Mouse (Mus musculus) heart, postnatal 25 days (tissue): ENCODE data around the gene Agbl1. TPM values are rescaled to one million over a fixed set of nuclear protein-coding genes. Genes with fewer than 3 reads are reported as not detected.

ENCODE experiments used
- DNase-seq: peaks from one replicate; pipeline ENCODE4 v3.0.0; 2022; ENCODE audit warnings: low spot score
- intact Hi-C: fragments of 180-260 bp; cut with DNase I; formaldehyde crosslinking; loops from one replicate; pipeline ENCODE4 v1.15.1; 2025
- total RNA-seq, 2 experiments: library from RNA; stranded (reverse); gene quantifications; 2 replicates each; pipeline ENCODE4 v1.2.3; 2021

Agbl1 gene
- total RNA-seq, 2 experiments from 2014 or later, result 0.08 to 0.23 TPM

- intact Hi-C loops, result no loop called here
- no peak for DNase-seq
These were observed 152.3 kb downstream of the Agbl1 start for GRCm38 (mm10) chr7:76381986-76382385.

- intact Hi-C loops, result no loop called here
These were observed 159.6 kb downstream of the Agbl1 start for GRCm38 (mm10) chr7:76389240-76389639.

GRCm38 (mm10) chr7:76392296-76392940 is 162.7 kb downstream of the Agbl1 start:
- intact Hi-C loops, result loop anchor here (10.0 kb wide), 1 partner anchor 1052 kb away; no protein-coding TSS in a partner anchor
- no peak for DNase-seq

More at GRCm38 (mm10) chr7:76389240-76389639, 159.6 kb downstream of the Agbl1 start:
- DNase-seq, result no peak

- intact Hi-C loops, result loop anchor here (1.0 to 10.0 kb wide), 2 partner anchors 548 to 1052 kb away; no protein-coding TSS in a partner anchor
These were observed 163.5 kb downstream of the Agbl1 start for GRCm38 (mm10) chr7:76392941-76393817.

DNA sequence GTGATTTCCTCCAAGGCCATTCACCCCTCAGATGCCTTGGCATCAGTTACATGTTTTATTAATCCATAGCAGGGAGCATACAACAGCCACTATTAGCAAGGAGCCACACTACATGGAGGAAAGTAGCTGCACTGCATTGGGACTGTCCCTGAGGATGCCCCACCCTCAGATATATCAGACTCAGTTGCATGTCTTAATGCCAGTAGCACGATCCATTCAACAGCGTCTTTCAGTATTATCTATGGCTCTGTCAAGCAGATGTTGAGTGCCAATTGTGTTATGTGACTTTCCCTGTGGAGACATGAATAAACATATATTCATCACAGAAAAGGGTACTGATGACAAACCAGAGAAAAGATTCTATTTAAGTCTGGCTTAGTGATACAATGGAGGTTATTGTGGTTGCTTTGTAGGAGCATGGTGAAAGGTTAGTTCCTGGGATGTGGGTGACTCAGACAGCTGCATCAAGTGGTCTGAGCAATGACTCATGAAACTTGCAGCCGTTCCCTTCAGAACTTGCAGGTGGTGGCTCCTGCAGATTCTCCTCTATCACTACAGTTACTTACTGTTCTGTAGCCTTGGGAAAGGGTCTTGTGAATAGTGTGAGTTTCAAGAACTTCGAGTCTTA is 178.4 kb downstream of the Agbl1 start:
- no peak for DNase-seq
- intact Hi-C loops, result no loop called here

More at GRCm38 (mm10) chr7:76392941-76393817, 163.5 kb downstream of the Agbl1 start:
- DNase-seq, result no peak

DNA sequence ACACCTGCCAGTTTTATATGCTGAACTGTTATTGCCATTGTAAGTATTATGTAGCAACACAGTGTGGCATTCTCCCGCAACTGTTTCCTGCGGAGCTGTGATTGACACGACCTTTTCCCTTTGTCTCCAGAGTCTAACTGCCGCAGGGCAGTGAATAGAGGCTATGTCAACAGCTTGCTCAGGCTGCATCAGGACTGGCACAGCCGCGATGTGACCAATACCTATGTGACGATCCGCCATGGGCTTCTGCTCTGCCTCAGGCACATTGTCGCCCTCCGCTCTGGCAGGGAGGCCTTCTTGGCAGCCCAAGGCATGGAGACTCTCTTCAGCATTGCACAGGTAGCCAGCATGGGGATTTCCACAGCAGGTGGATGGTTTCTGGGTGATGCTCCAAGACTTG is 179.3 kb downstream of the Agbl1 start:
- DNase-seq, result no peak
- intact Hi-C loops, result no loop called here

DNA sequence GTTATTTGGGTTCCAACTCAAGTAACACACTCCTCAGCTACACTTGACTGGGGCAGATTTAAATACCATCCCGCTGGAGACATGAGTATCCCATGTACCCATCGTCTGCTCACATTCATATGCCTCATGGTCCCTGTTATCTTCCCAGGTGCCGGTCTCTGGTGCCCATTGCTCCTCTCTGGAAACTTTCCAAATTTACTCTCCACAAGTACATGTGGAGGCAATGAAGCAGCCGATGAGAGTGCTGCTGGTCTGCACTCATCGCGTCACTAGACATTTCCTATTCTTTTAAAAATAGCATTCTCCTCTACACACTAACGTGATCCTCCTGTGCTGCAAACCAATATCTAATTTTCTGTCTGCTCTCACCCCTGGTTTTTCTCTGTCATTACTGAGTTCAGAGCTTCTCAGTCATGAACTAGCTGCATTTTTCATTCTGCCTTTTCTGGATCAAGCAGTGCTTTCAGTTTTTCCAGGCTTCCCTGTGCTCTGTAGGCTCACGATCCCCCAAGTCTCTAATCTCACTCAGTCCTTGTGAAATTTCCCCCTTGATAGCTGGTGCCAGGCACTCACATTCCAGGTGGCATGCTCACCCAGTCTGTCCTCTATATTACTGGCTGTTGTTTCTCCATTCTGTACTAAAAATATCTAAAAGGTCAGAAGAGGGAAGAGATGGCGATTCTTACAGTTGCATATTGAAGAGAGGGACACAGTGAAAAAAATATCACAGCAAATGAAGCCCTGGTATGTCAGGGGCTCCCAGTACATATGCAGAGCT is 180.9 kb downstream of the Agbl1 start:
- intact Hi-C loops, result no loop called here
- no peak for DNase-seq

DNA sequence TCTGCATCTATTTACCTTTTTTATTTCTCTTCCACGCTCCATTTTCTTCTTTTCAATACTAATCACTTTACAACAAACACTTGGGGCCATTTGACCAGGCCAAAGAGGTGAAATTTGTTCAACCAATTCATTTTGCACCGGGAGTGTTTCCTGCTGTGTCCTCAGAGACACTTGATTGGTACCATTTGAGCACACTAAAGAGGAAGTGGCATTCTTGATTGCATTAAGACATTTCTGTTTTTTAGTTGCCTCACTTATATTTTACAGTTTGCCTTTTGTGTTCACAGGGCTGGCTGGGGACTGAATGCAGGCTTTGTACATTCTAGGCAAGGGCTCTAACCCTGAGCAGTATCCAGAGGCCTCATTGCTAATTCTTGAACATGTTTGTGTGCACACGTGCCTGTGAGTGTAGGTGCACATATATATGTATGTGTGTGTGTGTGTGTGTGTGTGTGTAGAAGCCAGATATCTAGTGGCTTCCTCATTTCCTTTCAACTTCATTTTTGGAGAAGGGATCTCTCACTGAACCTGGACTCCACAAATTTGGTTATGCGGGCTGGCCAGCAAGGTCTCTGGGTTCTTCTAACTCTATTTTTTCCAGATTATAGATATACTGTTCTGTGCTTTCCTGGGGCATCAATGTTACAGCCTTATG is 182.4 kb downstream of the Agbl1 start:
- DNase-seq, result no peak
- intact Hi-C loops, result no loop called here

- intact Hi-C loops, result no loop called here
These were observed 186.5 kb downstream of the Agbl1 start for GRCm38 (mm10) chr7:76416084-76416597.

GRCm38 (mm10) chr7:76438581-76438980 is 208.9 kb downstream of the Agbl1 start:
- intact Hi-C loops, result no loop called here
- DNase-seq, result no peak

More at GRCm38 (mm10) chr7:76416084-76416597, 186.5 kb downstream of the Agbl1 start:
- no peak for DNase-seq

DNA sequence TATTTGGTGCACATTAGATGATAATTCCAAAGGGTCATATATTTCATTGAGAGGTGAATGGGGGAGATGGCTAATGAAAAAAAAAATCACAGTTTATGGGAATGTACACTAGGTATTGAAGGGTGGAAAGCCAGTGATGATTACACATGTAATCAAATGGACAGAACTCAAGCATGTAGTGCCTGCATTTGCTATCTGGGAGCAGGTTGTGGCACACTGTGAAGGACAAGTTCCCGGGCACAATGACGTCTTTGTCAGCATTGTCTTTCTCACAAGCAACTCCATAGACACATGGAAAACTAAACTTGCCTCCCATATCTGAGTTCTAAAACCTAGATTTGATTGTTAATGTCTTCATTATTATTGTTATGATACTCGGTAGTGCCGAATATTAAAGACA is 209.3 kb downstream of the Agbl1 start:
- intact Hi-C loops, result no loop called here

GRCm38 (mm10) chr7:76462361-76463001 is 232.8 kb downstream of the Agbl1 start:
- intact Hi-C loops, result no loop called here
- no peak for DNase-seq

More for the DNA sequence above, 209.3 kb downstream of the Agbl1 start:
- no peak for DNase-seq

- intact Hi-C loops, result no loop called here
- DNase-seq, result no peak
These were observed 236.7 kb downstream of the Agbl1 start for GRCm38 (mm10) chr7:76466427-76466826.

GRCm38 (mm10) chr7:76474233-76474632 is 244.5 kb downstream of the Agbl1 start:
- intact Hi-C loops, result no loop called here
- no peak for DNase-seq

DNA sequence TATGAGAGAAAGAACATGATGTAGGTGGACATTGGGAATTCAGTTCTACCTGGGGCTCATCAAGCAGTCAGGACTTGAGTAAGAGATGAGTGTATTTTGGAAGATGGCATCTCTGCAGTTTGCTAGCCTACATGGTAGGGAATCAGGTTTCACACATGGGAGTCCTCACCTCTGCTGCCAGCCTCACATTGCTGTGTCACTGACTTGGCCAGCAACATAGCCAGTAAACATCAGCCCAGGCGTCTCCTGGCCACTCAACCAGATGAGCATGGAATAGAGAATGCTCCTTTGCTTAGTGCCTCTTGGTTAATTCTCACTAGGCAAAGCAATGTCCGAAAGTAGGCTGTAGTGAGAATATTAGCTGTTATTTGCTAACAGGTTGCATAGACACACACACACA is 255.9 kb downstream of the Agbl1 start:
- no peak for DNase-seq
- intact Hi-C loops, result no loop called here

- intact Hi-C loops, result no loop called here
- no peak for DNase-seq
These were observed 257.8 kb downstream of the Agbl1 start for GRCm38 (mm10) chr7:76487519-76487918.

DNA sequence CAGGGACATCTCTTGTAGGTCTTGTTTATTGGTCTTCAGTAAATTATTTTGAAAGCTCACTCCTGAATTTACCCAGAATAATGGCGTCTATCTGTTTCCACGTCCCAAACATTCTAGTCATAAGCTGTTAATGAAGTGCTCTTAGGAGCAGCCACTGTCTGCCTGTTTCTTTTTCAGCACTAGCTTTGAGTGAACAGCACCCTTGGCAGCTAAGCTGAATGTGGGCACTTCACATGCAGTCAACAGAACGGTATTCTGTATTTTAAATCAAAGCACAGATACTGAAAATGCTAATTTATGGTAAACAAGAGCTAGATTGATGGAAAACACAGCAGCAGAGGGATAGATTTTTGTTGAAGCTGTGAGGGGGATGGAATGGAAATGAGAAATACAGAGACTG is 294.6 kb downstream of the Agbl1 start:
- intact Hi-C loops, result no loop called here
- DNase-seq, result no peak

GRCm38 (mm10) chr7:76546456-76546855 is 316.8 kb downstream of the Agbl1 start:
- no peak for DNase-seq
- intact Hi-C loops, result no loop called here

GRCm38 (mm10) chr7:76547313-76547712 is 317.6 kb downstream of the Agbl1 start:
- no peak for DNase-seq
- intact Hi-C loops, result no loop called here
